Mouse (Mus musculus) urinary bladder, adult 2 months (tissue): ENCODE data around the gene Slc10a3. TPM values are rescaled to one million over a fixed set of nuclear protein-coding genes. Genes with fewer than 3 reads are reported as not detected.
A peak's percentile ranks its signal among the peaks of the same experiment; 100 is the strongest.
"Not testable (repeated sequence)": the region's sequence is repeated elsewhere in the genome, so short reads cannot be mapped to it uniquely, and the experiment has no call there.

ENCODE experiments used
- DNase-seq: peaks from one replicate; pipeline ENCODE4 v3.0.0; 2022; ENCODE audit warnings: low spot score
- polyA plus RNA-seq: library from polyadenylated mRNA; depleted of rRNA; stranded (reverse); fragments of >200 nt; gene quantifications from 2 replicates; pipeline ENCODE4 v1.2.3, GENCODE M21; 2012; rRNA removed

The Slc10a3 gene
- polyA plus RNA-seq: 14.1 and 18.0 TPM in 2 replicates

GRCm38 (mm10) chrX:74372888-74373549 lies at the start of gene Slc10a3, which contains the start of gene Ubl4a:
Slc10a3 (minus strand) TSS chrX:74373349.
Ubl4a (minus strand) TSS chrX:74373218.
- peak; percentile 52 for DNase-seq

- DNase-seq: no peak
Observed at GRCm38 (mm10) chrX:74413377-74413776, 40.2 kb upstream of the Slc10a3 start.

GRCm38 (mm10) chrX:74408340-74408739 lies 35.2 kb upstream of the Slc10a3 start:
- DNase-seq: no peak

GRCm38 (mm10) chrX:74400136-74400535 lies 27.0 kb upstream of the Slc10a3 start:
- no peak for DNase-seq

GRCm38 (mm10) chrX:74392535-74393443 lies 19.6 kb upstream of the Slc10a3 start, which contains the start of the genes Fam3a and Ikbkg:
Fam3a (minus strand) TSS chrX:74393272.
Ikbkg (plus strand) TSS chrX:74393290.
- DNase-seq: peak; percentile 59

- DNase-seq: no peak
Observed at GRCm38 (mm10) chrX:74388153-74388552, 15.0 kb upstream of the Slc10a3 start.

- no peak for DNase-seq
Observed at GRCm38 (mm10) chrX:74384451-74384850, 11.3 kb upstream of the Slc10a3 start.

GRCm38 (mm10) chrX:74368209-74368909 lies 4.8 kb downstream of the Slc10a3 start:
- DNase-seq: peak; percentile 63

GRCm38 (mm10) chrX:74367512-74367911 lies 5.6 kb downstream of the Slc10a3 start:
- no peak for DNase-seq

GRCm38 (mm10) chrX:74359171-74359570 lies 14.0 kb downstream of the Slc10a3 start:
- peak; percentile 21 for DNase-seq

- not testable (repeated sequence) for DNase-seq
Observed at GRCm38 (mm10) chrX:74357069-74357468, 16.1 kb downstream of the Slc10a3 start.

- peak; percentile 46 for DNase-seq
Observed at GRCm38 (mm10) chrX:74353467-74353770, 19.7 kb downstream of the Slc10a3 start, which contains the start of gene Lage3. Lage3 (minus strand) TSS chrX:74353618.

GRCm38 (mm10) chrX:74352645-74353466 lies 20.3 kb downstream of the Slc10a3 start:
- no peak for DNase-seq

- DNase-seq: no peak
Observed at GRCm38 (mm10) chrX:74330166-74330930, 42.8 kb downstream of the Slc10a3 start.

- DNase-seq: no peak
Observed at GRCm38 (mm10) chrX:74329215-74329671, 43.9 kb downstream of the Slc10a3 start.

- DNase-seq: peak; percentile 73
Observed at GRCm38 (mm10) chrX:74328725-74329161, 44.4 kb downstream of the Slc10a3 start, which contains the start of gene Plxna3. Plxna3 (plus strand) TSS chrX:74329066.
